Mouse (Mus musculus): Measurements from ENCODE around the gene Gm20431.
"Not testable (repeated sequence)": the region's sequence is repeated elsewhere in the genome, so short reads cannot be mapped to it uniquely, and the experiment has no call there.

Gm20431 gene

DNA sequence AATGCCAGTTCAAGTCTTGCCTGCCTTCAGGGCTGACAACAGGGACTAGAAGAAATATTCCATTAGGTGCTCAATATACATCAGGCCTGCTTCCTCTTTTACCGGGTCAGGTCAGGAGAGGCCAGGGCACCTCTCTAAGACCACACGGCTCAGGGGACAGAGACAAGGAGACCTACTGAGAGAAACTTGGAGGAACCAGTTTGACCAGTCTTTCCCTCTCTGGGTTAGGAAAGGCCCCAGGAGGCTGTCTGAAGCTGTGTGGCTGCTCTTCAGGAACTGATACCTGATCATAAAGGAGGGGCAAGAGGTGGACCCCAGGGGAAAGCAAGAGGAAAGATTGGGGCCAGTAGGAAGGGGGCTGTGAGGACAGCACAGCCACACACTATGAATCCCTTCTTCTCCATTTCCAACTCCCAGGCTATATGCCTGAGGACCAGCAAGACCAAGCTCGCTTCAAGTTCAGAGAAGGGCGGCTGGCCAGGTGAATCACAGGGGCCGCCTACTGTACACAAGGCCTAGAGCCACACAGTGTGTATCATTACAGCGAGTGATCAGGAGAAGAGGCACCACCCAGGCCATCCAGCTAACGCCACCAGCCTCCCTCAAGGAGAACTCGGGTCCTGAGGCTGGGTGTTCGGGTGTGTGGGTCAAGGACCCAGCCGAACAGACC lies 2.0 kb downstream of the Gm20431 start:
- DNase-seq (ENCODE audit: low spot score) = no peak

DNA sequence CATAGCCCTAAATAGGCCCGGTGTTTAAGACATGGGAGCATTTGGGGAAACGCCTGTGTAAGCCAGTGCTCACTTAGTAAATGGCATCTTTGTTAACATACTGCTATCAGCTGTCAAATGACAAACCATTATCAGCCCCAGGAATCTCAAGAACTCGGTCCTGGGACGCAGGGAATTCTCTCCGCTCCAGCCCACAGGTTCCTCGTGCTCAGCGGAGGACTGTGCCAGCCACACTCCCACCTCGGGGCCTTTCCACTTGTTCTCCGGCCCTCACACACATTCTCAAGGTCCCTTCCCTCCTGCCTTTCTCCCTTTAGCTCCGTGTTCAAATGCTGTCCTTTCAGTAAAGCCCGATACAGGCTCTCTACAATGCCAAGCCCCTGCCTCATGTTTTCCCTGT lies 2.6 kb downstream of the Gm20431 start:
- peak; percentile 38 for DNase-seq (ENCODE audit: low spot score)

- DNase-seq (ENCODE audit: low spot score) = no peak
These were observed 3.3 kb downstream of the Gm20431 start for GRCm38 (mm10) chr2:167657973-167658372.

DNA sequence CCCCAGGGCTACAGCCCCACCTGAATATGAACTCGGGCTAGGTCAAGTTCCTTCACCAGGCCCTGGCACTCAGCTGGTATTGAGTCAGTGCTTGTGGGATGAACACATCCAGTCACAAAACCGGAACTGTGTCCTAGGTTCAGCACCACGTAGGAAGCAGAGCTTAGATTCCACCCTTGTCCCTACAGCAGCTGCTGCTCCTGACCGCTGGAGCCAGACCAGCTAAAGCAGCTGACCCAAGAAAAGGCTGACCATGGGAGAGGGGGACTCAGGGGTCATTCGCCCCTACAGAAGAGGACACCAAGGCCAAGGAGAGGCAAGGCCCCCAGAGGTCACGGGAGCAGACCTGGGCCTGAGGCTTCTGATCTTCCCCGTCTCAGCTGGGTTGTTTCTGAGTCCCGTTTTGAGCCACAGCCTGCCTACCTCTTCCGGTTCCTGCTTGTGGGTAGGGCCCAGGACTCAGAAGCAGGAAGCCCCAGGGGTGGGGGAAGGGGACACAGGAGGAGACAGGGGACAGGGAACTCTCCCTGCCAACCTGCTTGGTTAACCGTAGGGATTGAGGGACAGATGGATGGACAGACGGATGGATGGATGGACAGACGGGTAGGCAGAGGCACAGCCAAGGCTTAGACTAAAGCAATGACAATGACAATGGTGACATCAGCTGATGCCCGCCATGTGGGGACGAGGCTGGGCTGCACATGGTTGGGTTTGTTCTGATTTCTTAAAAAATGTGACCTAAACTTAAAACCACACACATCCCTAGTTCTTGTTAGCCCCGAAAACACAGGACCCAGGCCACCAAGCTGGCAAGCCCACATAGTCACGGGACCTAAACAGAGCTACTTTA lies 4.4 kb downstream of the Gm20431 start:
- DNase-seq (ENCODE audit: low spot score) = no peak

GRCm38 (mm10) chr2:167654911-167655600 lies 6.2 kb downstream of the Gm20431 start:
- DNase-seq (ENCODE audit: low spot score) = no peak

DNA sequence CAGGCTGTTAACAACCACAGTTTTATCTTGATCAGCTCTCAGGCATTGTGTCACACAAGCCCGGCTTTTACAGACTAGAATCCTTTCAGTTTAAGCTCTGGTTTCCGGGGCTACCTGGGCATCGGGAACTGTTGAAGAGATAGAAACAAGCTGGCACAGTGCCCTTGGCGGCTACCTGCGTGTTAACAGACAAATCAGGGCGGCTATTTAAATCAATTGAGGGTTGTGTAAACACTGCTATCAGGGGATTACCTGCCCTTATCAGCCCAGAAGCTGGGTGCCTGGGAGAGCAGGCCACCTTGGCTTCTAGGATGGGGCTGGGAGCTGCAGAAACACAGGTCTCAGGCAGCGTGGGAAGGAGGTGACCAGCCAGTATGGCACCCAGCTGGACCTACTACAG lies 8.6 kb downstream of the Gm20431 start:
- DNase-seq (ENCODE audit: low spot score) = no peak

GRCm38 (mm10) chr2:167651622-167652021 lies 9.7 kb downstream of the Gm20431 start:
- no peak for DNase-seq (ENCODE audit: low spot score)

GRCm38 (mm10) chr2:167649290-167650032 lies 11.8 kb downstream of the Gm20431 start:
- no peak for DNase-seq (ENCODE audit: low spot score)

- no peak for DNase-seq (ENCODE audit: low spot score)
These were observed 14.9 kb downstream of the Gm20431 start for GRCm38 (mm10) chr2:167646411-167646810.

DNA sequence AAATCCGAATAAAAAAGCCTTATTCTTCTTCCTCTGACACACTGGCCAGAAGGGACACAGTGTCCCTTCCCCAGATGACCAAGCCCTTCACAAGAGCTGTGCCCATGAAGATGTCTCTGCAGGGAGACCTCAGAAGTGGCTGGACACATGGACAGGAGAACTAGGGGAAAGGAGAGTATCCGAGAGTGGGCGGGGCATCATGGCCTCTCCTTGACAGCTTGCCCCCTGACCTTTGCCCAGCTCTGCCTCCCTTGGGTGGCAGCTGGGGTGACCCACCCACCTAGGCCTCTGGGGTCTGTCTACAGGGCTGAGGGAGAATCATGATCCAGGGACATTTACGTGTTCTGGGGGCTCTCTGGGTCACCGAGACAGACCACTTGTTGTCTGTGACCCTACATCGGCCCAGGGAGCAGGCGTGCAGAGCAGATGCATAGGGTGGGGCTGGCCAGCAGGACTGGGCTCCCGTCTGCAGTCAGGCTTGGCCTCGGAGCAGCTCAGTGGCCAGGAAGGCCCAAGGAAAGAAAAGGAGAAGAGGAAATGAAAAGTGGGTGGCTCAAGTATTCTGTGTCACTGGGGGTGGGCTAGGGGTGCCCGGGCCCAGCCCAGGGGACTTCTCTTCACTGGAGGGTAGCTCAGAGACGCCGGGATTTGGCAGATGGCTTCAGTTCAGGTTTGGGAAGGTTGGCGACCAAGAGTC lies 17.8 kb downstream of the Gm20431 start:
- DNase-seq (ENCODE audit: low spot score) = not testable (repeated sequence)

- DNase-seq (ENCODE audit: low spot score) = no peak
These were observed 19.1 kb downstream of the Gm20431 start for GRCm38 (mm10) chr2:167642164-167642563.

DNA sequence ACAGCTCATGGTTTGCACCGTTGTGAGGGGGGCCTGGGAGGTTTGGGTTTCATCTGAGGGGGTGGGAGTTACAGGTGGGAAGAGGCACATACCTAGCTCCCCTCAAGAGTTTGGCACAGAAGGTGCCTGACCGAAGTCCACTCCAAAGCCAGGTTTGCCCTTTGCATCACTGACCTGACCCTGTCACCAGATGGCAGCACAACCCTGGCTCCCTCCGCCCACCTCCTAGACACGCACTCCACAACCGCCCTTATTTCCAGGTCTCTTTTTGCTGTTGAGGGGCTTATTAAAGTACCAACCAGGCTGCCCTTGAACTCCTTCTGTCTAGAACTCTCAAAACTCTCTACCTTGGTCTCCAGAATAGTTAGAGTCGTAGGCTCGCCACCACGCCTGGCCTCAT lies 20.0 kb downstream of the Gm20431 start:
- no peak for DNase-seq (ENCODE audit: low spot score)

- no peak for DNase-seq (ENCODE audit: low spot score)
These were observed 21.0 kb downstream of the Gm20431 start for GRCm38 (mm10) chr2:167640279-167640678.

- DNase-seq (ENCODE audit: low spot score) = no peak
These were observed 26.3 kb downstream of the Gm20431 start for GRCm38 (mm10) chr2:167634865-167635512.

- DNase-seq (ENCODE audit: low spot score) = peak; percentile 88
These were observed 26.9 kb downstream of the Gm20431 start for GRCm38 (mm10) chr2:167634338-167634770.

DNA sequence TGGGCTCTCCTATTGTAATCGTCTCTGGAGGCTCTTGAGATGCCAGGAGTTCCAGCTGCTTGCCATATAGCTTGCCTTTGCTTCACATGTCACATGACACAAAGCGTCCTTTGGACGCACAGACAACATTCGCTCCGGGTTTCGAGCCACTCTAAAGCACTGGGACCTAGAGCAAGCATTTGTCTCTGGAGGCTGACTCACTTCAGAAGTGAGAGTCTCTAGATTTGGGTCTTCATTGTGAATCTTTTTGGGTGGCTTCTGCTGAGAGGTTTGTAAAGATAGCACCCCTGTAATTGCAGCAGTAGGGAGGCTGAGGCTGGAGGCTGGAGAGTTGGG lies 27.8 kb downstream of the Gm20431 start:
- no peak for DNase-seq (ENCODE audit: low spot score)

GRCm38 (mm10) chr2:167632731-167633536 lies 28.4 kb downstream of the Gm20431 start:
- no peak for DNase-seq (ENCODE audit: low spot score)

DNA sequence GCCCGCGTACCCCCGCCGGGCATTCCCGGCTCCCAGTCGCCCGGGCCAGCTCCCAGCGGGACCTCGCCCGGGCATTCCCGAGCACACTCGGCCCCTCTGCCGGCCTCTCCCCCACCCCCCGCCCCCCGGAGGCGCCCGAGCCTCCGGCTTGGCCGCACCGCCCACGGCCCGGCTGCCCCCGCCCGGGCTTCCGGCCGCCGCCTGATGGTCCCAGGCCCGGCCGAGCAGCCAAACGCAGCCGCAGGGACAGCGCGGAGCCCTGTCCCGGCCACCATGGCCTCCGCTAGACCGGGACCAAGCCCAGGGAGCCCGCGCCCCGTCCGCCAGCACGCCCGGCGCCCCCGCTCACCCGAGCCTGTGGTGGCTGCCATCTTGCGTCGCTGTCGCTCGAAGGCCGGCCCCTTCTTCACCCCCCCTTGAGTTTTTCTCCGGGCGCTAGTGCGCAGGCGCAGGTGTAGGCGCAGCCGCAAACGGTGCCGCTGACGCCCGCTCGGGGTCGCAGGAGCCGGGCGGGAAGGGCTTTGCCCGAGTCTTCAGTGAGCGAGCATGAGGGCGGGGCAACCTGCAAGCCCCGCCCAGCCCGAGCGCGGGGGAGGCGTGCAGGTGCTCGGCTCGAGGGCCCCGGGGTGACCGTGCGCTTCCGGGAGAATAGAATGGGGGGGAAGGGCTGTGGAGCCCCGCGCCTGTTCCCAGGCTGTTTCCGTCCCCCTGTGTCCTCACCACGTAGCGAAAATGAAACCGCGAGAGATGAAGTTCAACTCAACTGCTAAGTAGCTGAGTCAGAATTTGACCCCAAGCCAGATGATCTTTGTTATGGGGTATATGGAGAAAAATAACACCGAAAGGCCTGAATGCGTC lies 29.5 kb downstream of the Gm20431 start, which contains the start of gene Ube2v1:
TSS of gene Ube2v1 (minus strand) at position 505 of the 858 bp plus-strand sequence.
- peak; percentile 96 for DNase-seq (ENCODE audit: low spot score)

DNA sequence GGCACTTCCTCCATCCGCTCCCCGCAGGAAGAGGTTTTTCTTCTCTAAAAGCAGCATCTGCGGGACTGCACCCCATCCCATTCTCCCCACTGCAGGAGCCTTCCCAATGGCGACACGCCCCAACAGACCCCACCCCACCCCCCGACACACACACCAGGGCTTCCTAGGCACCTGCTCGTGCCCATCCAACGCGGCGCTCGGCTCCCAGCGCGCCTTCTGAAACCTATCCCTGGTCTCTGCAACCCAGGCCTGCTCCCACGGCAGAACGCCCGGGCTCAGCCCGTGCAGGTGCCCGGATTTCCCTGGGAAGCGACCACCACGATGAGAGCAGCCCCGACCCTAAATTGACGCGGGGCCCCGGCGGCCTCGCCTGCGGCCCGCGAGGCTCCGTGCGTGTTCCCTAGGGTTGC lies 30.1 kb downstream of the Gm20431 start:
- peak; percentile 52 for DNase-seq (ENCODE audit: low spot score)

All from testis, postnatal 14 days (tissue).